Mouse (Mus musculus): Measurements from ENCODE around the gene Zzef1. TPM values are rescaled to one million over a fixed set of nuclear protein-coding genes. Genes with fewer than 3 reads are reported as not detected.

Gene Zzef1
- total and polyA plus RNA-seq, 3 experiments: 10.5 to 20.8 (median 16.8) TPM

DNA sequence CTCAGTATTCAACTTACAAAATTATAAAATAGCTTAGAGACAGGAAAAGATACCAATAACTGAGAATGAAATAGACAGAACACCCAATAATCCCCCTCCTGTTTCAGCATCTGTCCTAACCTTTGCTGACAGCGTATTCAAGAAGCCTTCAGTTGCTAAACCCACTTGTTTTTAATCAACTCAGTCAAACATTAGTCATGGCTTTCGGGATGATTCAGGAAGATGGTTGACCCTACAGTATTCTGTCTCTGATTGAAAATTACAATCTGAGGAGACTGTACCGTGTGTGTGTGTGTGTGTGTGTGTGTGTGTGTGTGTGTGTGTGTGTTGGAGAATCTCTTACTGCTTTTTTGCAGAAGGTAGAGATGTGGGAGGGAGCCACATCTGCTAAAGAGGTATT, 46.7 kb downstream of the Zzef1 start:
- Histone ChIP-seq H3K79me2 (replicated peaks; ENCODE audit: control insufficient read depth, extremely low read depth, insufficient read depth, poor library complexity, severe bottlenecking) (no peaks in the 10 kb centered on the region), H3K9ac (ENCODE audit: insufficient read depth, low read depth) (no peak overlapping the region), H3K36me3 (replicated peaks in 1 of 2; ENCODE audit: control insufficient read depth in 1 of 2, insufficient read depth in 1 of 2, low read length in 1 of 2) (peaks cover 12 to 70% of the 10 kb centered on the region in 2 experiments), H3K27ac (ENCODE audit: insufficient read depth, low read depth) (no peak overlapping the region), H3K4me3 (replicated peaks in 1 of 3; ENCODE audit: low read depth in 2 of 3, low read length in 2 of 3, poor library complexity in 1 of 3) (no peak overlapping the region), H3K4me2 (ENCODE audit: insufficient read depth, low read depth, poor library complexity, severe bottlenecking) (no peak overlapping the region), H3K27me3 (replicated peaks) (no peaks in the 10 kb centered on the region), H3K4me1 (ENCODE audit: control insufficient read depth in 1 of 2, insufficient read depth in 2 of 2) (no peaks in the 10 kb centered on the region), H3K9me3 (replicated peaks; ENCODE audit: low read length) (no peaks in the 10 kb centered on the region)
- DNase-seq (ENCODE audit: extremely low read depth): no peak
- TF ChIP-seq JUN (IDR thresholded peaks at IDR 0.05; ENCODE audit: insufficient read depth, low read depth, low read length): no peak
- no peak for TF ChIP-seq NELFE (IDR thresholded peaks at IDR 0.05; ENCODE audit: low read depth, low read length)
- no peak for TF ChIP-seq ZMIZ1 (IDR thresholded peaks at IDR 0.05; ENCODE audit: low read depth, low read length)
- in situ Hi-C loops (cut with MboI; ENCODE audit: low pct_ligation_motif_present, low pct_unique_long_range_greater_than_20kb, low sequenced_read_pairs) (no loop called here), dilution Hi-C loops (cut with MboI; ENCODE audit: extremely low pct_ligation_motif_present, extremely low pct_unique_long_range_greater_than_20kb, low sequenced_read_pairs) (no loop called here)

- no peak overlapping the region for H3K9ac ChIP-seq (ENCODE audit: insufficient read depth, low read depth)
- peaks cover 20 to 78% of the 10 kb centered on the region in 2 experiments for H3K36me3 ChIP-seq (replicated peaks in 1 of 2; ENCODE audit: control insufficient read depth in 1 of 2, insufficient read depth in 1 of 2, low read length in 1 of 2)
- no peak for DNase-seq (ENCODE audit: extremely low read depth)
- no peaks in the 10 kb centered on the region for H3K9me3 ChIP-seq (replicated peaks; ENCODE audit: low read length)
- no peaks in the 10 kb centered on the region for H3K27me3 ChIP-seq (replicated peaks)
- no peak overlapping the region for H3K27ac ChIP-seq (ENCODE audit: insufficient read depth, low read depth)
- H3K4me3 ChIP-seq (replicated peaks in 1 of 3; ENCODE audit: low read depth in 2 of 3, low read length in 2 of 3, poor library complexity in 1 of 3): no peak overlapping the region
- no peak overlapping the region for H3K4me2 ChIP-seq (ENCODE audit: insufficient read depth, low read depth, poor library complexity, severe bottlenecking)
- dilution Hi-C loops (cut with MboI; ENCODE audit: extremely low pct_ligation_motif_present, extremely low pct_unique_long_range_greater_than_20kb, low sequenced_read_pairs): no loop called here
- no peaks in the 10 kb centered on the region for H3K79me2 ChIP-seq (replicated peaks; ENCODE audit: control insufficient read depth, extremely low read depth, insufficient read depth, poor library complexity, severe bottlenecking)
- in situ Hi-C loops (cut with MboI; ENCODE audit: low pct_ligation_motif_present, low pct_unique_long_range_greater_than_20kb, low sequenced_read_pairs): no loop called here
- no peaks in the 10 kb centered on the region for H3K4me1 ChIP-seq (ENCODE audit: control insufficient read depth in 1 of 2, insufficient read depth in 2 of 2)
- no peak for TF ChIP-seq MYC (IDR thresholded peaks at IDR 0.05; ENCODE audit: low read depth, low read length)
- TF ChIP-seq MEF2A (IDR thresholded peaks at IDR 0.05; ENCODE audit: borderline replicate concordance, low read depth, low read length): no peak
- no peak for TF ChIP-seq ZC3H11A (IDR thresholded peaks at IDR 0.05; ENCODE audit: low read depth, low read length)
- no peak for TF ChIP-seq ZNF384 (IDR thresholded peaks at IDR 0.05; ENCODE audit: low read depth, low read length)
- no peak for TF ChIP-seq NELFE (IDR thresholded peaks at IDR 0.05; ENCODE audit: low read depth, low read length)
- TF ChIP-seq TBP (conservative IDR thresholded peaks at IDR 0.05; ENCODE audit: low read depth, low read length): no peak
- TF ChIP-seq MXI1 (IDR thresholded peaks at IDR 0.05; ENCODE audit: low read depth, low read length): no peak
- no peak for TF ChIP-seq JUN (IDR thresholded peaks at IDR 0.05; ENCODE audit: insufficient read depth, low read depth, low read length)
Observed at GRCm38 (mm10) chr11:72843576-72843975, 47.5 kb downstream of the Zzef1 start.

- no peak overlapping the region for H3K4me2 ChIP-seq (ENCODE audit: insufficient read depth, low read depth, poor library complexity, severe bottlenecking)
- H3K9ac ChIP-seq (ENCODE audit: insufficient read depth, low read depth): no peak overlapping the region
- in situ Hi-C loops (cut with MboI; ENCODE audit: low pct_ligation_motif_present, low pct_unique_long_range_greater_than_20kb, low sequenced_read_pairs) (no loop called here), dilution Hi-C loops (cut with MboI; ENCODE audit: extremely low pct_ligation_motif_present, extremely low pct_unique_long_range_greater_than_20kb, low sequenced_read_pairs) (no loop called here)
- TF ChIP-seq MAFK (IDR thresholded peaks at IDR 0.05; ENCODE audit: insufficient replicate concordance, low read length) (no peak), SMC3 (IDR thresholded peaks at IDR 0.05; ENCODE audit: low read depth, low read length) (no peak), NRF1 (IDR thresholded peaks at IDR 0.05; ENCODE audit: low read depth, low read length) (no peak), ELF1 (IDR thresholded peaks at IDR 0.05; ENCODE audit: low read depth, low read length) (no peak), EP300 (IDR thresholded peaks at IDR 0.05; ENCODE audit: low read length) (no peak), UBTF (IDR thresholded peaks at IDR 0.05; ENCODE audit: low read depth, low read length) (no peak), MXI1 (IDR thresholded peaks at IDR 0.05; ENCODE audit: low read depth, low read length) (no peak), POLR2A (IDR thresholded peaks at IDR 0.05; ENCODE audit: low read depth, low read length) (no peak), MEF2A (IDR thresholded peaks at IDR 0.05; ENCODE audit: borderline replicate concordance, low read depth, low read length) (no peak), TCF12 (IDR thresholded peaks at IDR 0.05; ENCODE audit: low read depth, low read length) (no peak), JUND (conservative IDR thresholded peaks at IDR 0.05; ENCODE audit: low read depth, low read length) (no peak), IRF4 (IDR thresholded peaks at IDR 0.05; ENCODE audit: low read depth, low read length) (no peak), MYC (IDR thresholded peaks at IDR 0.05; ENCODE audit: low read depth, low read length) (no peak), MAZ (IDR thresholded peaks at IDR 0.05; ENCODE audit: low read depth, low read length) (no peak), ZKSCAN1 (IDR thresholded peaks at IDR 0.05; ENCODE audit: borderline replicate concordance, low read depth, low read length) (no peak), JUN (IDR thresholded peaks at IDR 0.05; ENCODE audit: insufficient read depth, low read depth, low read length) (no peak), CHD2 (IDR thresholded peaks at IDR 0.05; ENCODE audit: low read length) (no peak), PAX5 (IDR thresholded peaks at IDR 0.05; ENCODE audit: low read length) (no peak), SIN3A (IDR thresholded peaks at IDR 0.05; ENCODE audit: low read length) (no peak)
- H3K9me3 ChIP-seq (replicated peaks; ENCODE audit: low read length): no peaks in the 10 kb centered on the region
- H3K27me3 ChIP-seq (replicated peaks): no peaks in the 10 kb centered on the region
- no peaks in the 10 kb centered on the region for H3K79me2 ChIP-seq (replicated peaks; ENCODE audit: control insufficient read depth, extremely low read depth, insufficient read depth, poor library complexity, severe bottlenecking)
- no peak for DNase-seq (ENCODE audit: extremely low read depth)
- H3K4me3 ChIP-seq (replicated peaks in 1 of 3; ENCODE audit: low read depth in 2 of 3, low read length in 2 of 3, poor library complexity in 1 of 3): no peak overlapping the region
- no peaks in the 10 kb centered on the region for H3K4me1 ChIP-seq (ENCODE audit: control insufficient read depth in 1 of 2, insufficient read depth in 2 of 2)
- no peak overlapping the region for H3K27ac ChIP-seq (ENCODE audit: insufficient read depth, low read depth)
- H3K36me3 ChIP-seq (replicated peaks in 1 of 2; ENCODE audit: control insufficient read depth in 1 of 2, insufficient read depth in 1 of 2, low read length in 1 of 2): peaks cover 37 to 80% of the 10 kb centered on the region in 2 experiments
Observed at GRCm38 (mm10) chr11:72845526-72845925, 49.5 kb downstream of the Zzef1 start.

Data from CH12.LX (cell line).